Mouse (Mus musculus): ENCODE measurements at regions not wholly inside any gene's neighbourhood (a gene's known extent, or its start where the extent isn't known, plus 50 kb on each side); places are given as distances from the start of the nearest gene placed in this dataset.

- intact Hi-C loops (cut with DNase I) = no loop called here
- peak; percentile 75 for DNase-seq
Observed at GRCm38 (mm10) chr13:54847764-54848183, 58.6 kb downstream of the Tspan17 start.

- intact Hi-C loops (cut with DNase I) = no loop called here
- DNase-seq = no peak
Observed at GRCm38 (mm10) chr13:54851131-54851530, 62.0 kb downstream of the Tspan17 start.

GRCm38 (mm10) chr13:54855333-54856238 lies 66.4 kb downstream of the Tspan17 start:
- peak; percentile 80 for DNase-seq

GRCm38 (mm10) chr13:54862931-54863330 lies 73.8 kb downstream of the Tspan17 start:
- intact Hi-C loops (cut with DNase I) = no loop called here

More at GRCm38 (mm10) chr13:54855333-54856238, 66.4 kb downstream of the Tspan17 start:
- intact Hi-C loops (cut with DNase I) = no loop called here

GRCm38 (mm10) chr13:54864048-54864447 lies 74.9 kb downstream of the Tspan17 start:
- intact Hi-C loops (cut with DNase I) = no loop called here
- DNase-seq = no peak

More at GRCm38 (mm10) chr13:54862931-54863330, 73.8 kb downstream of the Tspan17 start:
- DNase-seq = no peak

GRCm38 (mm10) chr13:54872004-54872403 lies 77.2 kb upstream of the Unc5a start:
- DNase-seq = no peak
- intact Hi-C loops (cut with DNase I) = no loop called here

- intact Hi-C loops (cut with DNase I) = no loop called here
- no peak for DNase-seq
Observed at GRCm38 (mm10) chr13:54873882-54874281, 75.3 kb upstream of the Unc5a start.

- intact Hi-C loops (cut with DNase I) = no loop called here
- no peak for DNase-seq
Observed at GRCm38 (mm10) chr13:54874291-54875200, 74.7 kb upstream of the Unc5a start.

GRCm38 (mm10) chr13:54876556-54876955 lies 72.7 kb upstream of the Unc5a start:
- intact Hi-C loops (cut with DNase I) = no loop called here
- DNase-seq = no peak

GRCm38 (mm10) chr13:54877656-54878055 lies 71.6 kb upstream of the Unc5a start:
- intact Hi-C loops (cut with DNase I) = no loop called here
- no peak for DNase-seq

- DNase-seq = no peak
- intact Hi-C loops (cut with DNase I) = no loop called here
Observed at GRCm38 (mm10) chr13:54879325-54879724, 69.9 kb upstream of the Unc5a start.

- DNase-seq = peak; percentile 83
- intact Hi-C loops (cut with DNase I) = no loop called here
Observed at GRCm38 (mm10) chr13:54880204-54880603, 69.0 kb upstream of the Unc5a start.

GRCm38 (mm10) chr13:54882781-54883180 lies 66.4 kb upstream of the Unc5a start:
- intact Hi-C loops (cut with DNase I) = no loop called here
- DNase-seq = no peak

GRCm38 (mm10) chr13:54883748-54884708 lies 65.2 kb upstream of the Unc5a start:
- DNase-seq = no peak
- intact Hi-C loops (cut with DNase I) = no loop called here

- DNase-seq = peak; percentile 83
- intact Hi-C loops (cut with DNase I) = no loop called here
Observed at GRCm38 (mm10) chr13:54884709-54885460, 64.3 kb upstream of the Unc5a start.

GRCm38 (mm10) chr13:54887366-54887921 lies 61.8 kb upstream of the Unc5a start:
- intact Hi-C loops (cut with DNase I) = no loop called here
- peak; percentile 45 for DNase-seq

GRCm38 (mm10) chr13:54888021-54888420 lies 61.2 kb upstream of the Unc5a start:
- DNase-seq = no peak
- intact Hi-C loops (cut with DNase I) = no loop called here

GRCm38 (mm10) chr13:54889684-54890399 lies 59.4 kb upstream of the Unc5a start:
- intact Hi-C loops (cut with DNase I) = no loop called here
- DNase-seq = no peak

Data from left cerebral cortex, postnatal 4 days (tissue).